8 mouse cellular contexts compared by ENCODE assay signal in genomic region chr7:44373889-44374652, GRCm38 (mm10). TPM values are rescaled to one million over a fixed set of nuclear protein-coding genes. Genes with fewer than 3 reads are reported as not detected.
DNase-seq lines count a peak whose midpoint lies in the region; ATAC-seq and TF ChIP-seq lines count a peak whose summit lies in the region.

No protein-coding gene starts in this region.

- TF ChIP-seq CTCF in MEL (IDR thresholded peaks at IDR 0.05 in 2 of 3, conservative IDR thresholded peaks at IDR 0.05 in 1 of 3; ENCODE audit: control insufficient read depth in 1 of 3, insufficient read depth in 1 of 3, low read depth in 2 of 3, low read length in 3 of 3, poor library complexity in 1 of 3, severe bottlenecking in 1 of 3): no peak
- no peak for TF ChIP-seq CTCF in cerebellum, adult 2 months (IDR thresholded peaks at IDR 0.05; ENCODE audit: borderline replicate concordance, insufficient read depth, low read depth, low read length)
- TF ChIP-seq CTCF in lung, postnatal 0 days (IDR thresholded peaks at IDR 0.05): no peak

- no peaks in the 10 kb centered on the region for H3K27me3 ChIP-seq in MEL (ENCODE audit: control insufficient read depth in 1 of 2, insufficient read depth in 2 of 2, low read length in 2 of 2)
- H3K27me3 ChIP-seq in cerebellum, adult 2 months (ENCODE audit: control insufficient read depth, insufficient read depth, low read length): no peaks in the 10 kb centered on the region
- no peaks in the 10 kb centered on the region for H3K27me3 ChIP-seq in hindbrain, embryonic 11.5 days (ENCODE audit: control insufficient read depth, insufficient read depth, low read length)
- no peaks in the 10 kb centered on the region for H3K27me3 ChIP-seq in lung, postnatal 0 days (replicated peaks; ENCODE audit: insufficient read depth, low read length)

- H3K4me2 ChIP-seq in hindbrain, embryonic 11.5 days (replicated peaks; ENCODE audit: low read depth, low read length): peak overlapping the region; percentile 72
- H3K4me2 ChIP-seq in lung, postnatal 0 days (replicated peaks; ENCODE audit: low read depth, low read length): peak overlapping the region; percentile 82

- no peak for TF ChIP-seq EP300 in MEL (IDR thresholded peaks at IDR 0.05; ENCODE audit: low read depth in 1 of 2, low read length in 2 of 2)
- TF ChIP-seq EP300 in lung, postnatal 0 days (IDR thresholded peaks at IDR 0.05): peak; percentile 20; the same call in 1 of the 2 replicates

- no peaks in the 10 kb centered on the region; the same call in 1 of the 2 replicates for H3K79me2 ChIP-seq in MEL (ENCODE audit: control insufficient read depth, insufficient read depth, low read length, poor library complexity)

- peak in 1 of 2 experiments; percentile 54; a peak in 2 of 4 replicates for TF ChIP-seq POLR2A in MEL (IDR thresholded peaks at IDR 0.05; ENCODE audit: control insufficient read depth in 1 of 2, insufficient read depth in 1 of 2, low read depth in 1 of 2, low read length in 2 of 2, poor library complexity in 1 of 2)
- peak; percentile 30; the same call in 1 of the 2 replicates for TF ChIP-seq POLR2A in cerebellum, adult 2 months (IDR thresholded peaks at IDR 0.05; ENCODE audit: borderline replicate concordance, insufficient read depth, low read length)

- TF ChIP-seq RAD21 in MEL (IDR thresholded peaks at IDR 0.05; ENCODE audit: low read depth, low read length): no peak

- under 1% methylated on average over 19 of the region's 19 CpGs for WGBS in cerebellum, adult 2 months
- 0% methylated on average over 19 of the region's 19 CpGs for WGBS in hindbrain, embryonic 11.5 days
- WGBS in lung, postnatal 0 days: 3% methylated on average over 18 of the region's 19 CpGs

- peak overlapping the region; percentile 80 for H3K9ac ChIP-seq in MEL (ENCODE audit: control insufficient read depth, low read depth, low read length, poor library complexity, severe bottlenecking)
- H3K9ac ChIP-seq in hindbrain, embryonic 11.5 days (ENCODE audit: low read depth, low read length): peak overlapping the region; percentile 63
- peak overlapping the region; percentile 51 for H3K9ac ChIP-seq in lung, postnatal 0 days (replicated peaks; ENCODE audit: low read depth)

- peak; percentile 89 for DNase-seq in MEL (ENCODE audit: low read depth, low spot score)
- peak; percentile 88 to 95 for DNase-seq in cerebellum, adult 2 months
- peak; percentile 87 for DNase-seq in hindbrain, embryonic 11.5 days (ENCODE audit: low spot score)
- peak; percentile 72 to 80 for DNase-seq in layer of hippocampus, postnatal 10 days (ENCODE audit: low spot score in 2 of 2)
- DNase-seq in lung, postnatal 0 days (ENCODE audit: low spot score): peak; percentile 97
- peak; percentile 68 for DNase-seq in ovary, postnatal 10 days (ENCODE audit: low spot score)
- peak; percentile 63 for DNase-seq in thymus, postnatal 14 days

- H3K36me3 ChIP-seq in MEL (ENCODE audit: control insufficient read depth in 1 of 2, insufficient read depth in 2 of 2, low read length in 2 of 2): no peaks in the 10 kb centered on the region; a peak in 1 of 4 replicates
- no peaks in the 10 kb centered on the region for H3K36me3 ChIP-seq in hindbrain, embryonic 11.5 days (ENCODE audit: control insufficient read depth, insufficient read depth, low read length)
- no peaks in the 10 kb centered on the region for H3K36me3 ChIP-seq in lung, postnatal 0 days (ENCODE audit: insufficient read depth, low read length)

- H3K9me3 ChIP-seq in MEL (replicated peaks; ENCODE audit: insufficient read depth, low read length): no peaks in the 10 kb centered on the region
- no peaks in the 10 kb centered on the region for H3K9me3 ChIP-seq in hindbrain, embryonic 11.5 days (ENCODE audit: control insufficient read depth, low read length)
- no peaks in the 10 kb centered on the region for H3K9me3 ChIP-seq in lung, postnatal 0 days (ENCODE audit: low read length)

- peak overlapping the region; percentile 59 for H3K27ac ChIP-seq in MEL (ENCODE audit: control insufficient read depth, low read depth, low read length)
- H3K27ac ChIP-seq in cerebellum, adult 2 months (ENCODE audit: insufficient read depth, low read length): peak overlapping the region; percentile 74
- H3K27ac ChIP-seq in hindbrain, embryonic 11.5 days (ENCODE audit: low read depth, low read length): peak overlapping the region; percentile 59
- no peak overlapping the region for H3K27ac ChIP-seq in lung, postnatal 0 days (ENCODE audit: low read length)

- ATAC-seq in frontal cortex, adult (ENCODE audit: low TSS enrichment): peak; percentile 92
- ATAC-seq in hindbrain, embryonic 11.5 days (ENCODE audit: low FRiP score): peak; percentile 91
- ATAC-seq in lung, postnatal 0 days: peak; percentile 97

- no peaks in the 10 kb centered on the region for H3K4me1 ChIP-seq in MEL (ENCODE audit: control insufficient read depth in 1 of 2, insufficient read depth in 2 of 2, low read length in 2 of 2)
- peaks cover 5% of the 10 kb centered on the region for H3K4me1 ChIP-seq in cerebellum, adult 2 months (ENCODE audit: control insufficient read depth, insufficient read depth, low read length)
- 0 out of 2 replicates have a peak, but pooled peaks cover 5% of the 10 kb centered on the region for H3K4me1 ChIP-seq in hindbrain, embryonic 11.5 days (replicated peaks; ENCODE audit: control insufficient read depth, insufficient read depth, low read length)
- H3K4me1 ChIP-seq in lung, postnatal 0 days (ENCODE audit: insufficient read depth, low read depth, low read length): peaks cover 2% of the 10 kb centered on the region; the same call in 1 of the 2 replicates

- H3K4me3 ChIP-seq in MEL (ENCODE audit: control insufficient read depth in 1 of 2, insufficient read depth in 1 of 2, low read depth in 2 of 2, low read length in 2 of 2): peak overlapping the region; percentile 81 to 92
- peak overlapping the region; percentile 82 for H3K4me3 ChIP-seq in cerebellum, adult 2 months (replicated peaks; ENCODE audit: insufficient read depth, low read depth, low read length)
- H3K4me3 ChIP-seq in hindbrain, embryonic 11.5 days (ENCODE audit: low read depth, low read length): peak overlapping the region; percentile 55
- peak overlapping the region; percentile 54 for H3K4me3 ChIP-seq in lung, postnatal 0 days (ENCODE audit: low read depth, low read length)

TF ChIP-seq in MEL, 35 proteins besides CTCF, POLR2A, EP300 and RAD21 (continues in another document):
- peak; percentile 93 for TF ChIP-seq KAT2A (conservative IDR thresholded peaks at IDR 0.05; ENCODE audit: low read depth, low read length)
- no peak for TF ChIP-seq ZNF384 (IDR thresholded peaks at IDR 0.05; ENCODE audit: low read depth, low read length)
- 0 out of 2 replicates have a peak, but pooled peaks have one; percentile 29 for TF ChIP-seq GATA1 (IDR thresholded peaks at IDR 0.05; ENCODE audit: low read depth, low read length)
- TF ChIP-seq TBP (IDR thresholded peaks at IDR 0.05; ENCODE audit: low read depth, low read length): peak; percentile 33; the same call in 1 of the 2 replicates
- TF ChIP-seq TCF12 (IDR thresholded peaks at IDR 0.05; ENCODE audit: low read depth, low read length): 0 out of 2 replicates have a peak, but pooled peaks have one; percentile 6
- TF ChIP-seq MAX (IDR thresholded peaks at IDR 0.05; ENCODE audit: low read length): peak; percentile 59; the same call in 1 of the 2 replicates
- 0 out of 2 replicates have a peak, but pooled peaks have one; percentile 5 for TF ChIP-seq ETS1 (IDR thresholded peaks at IDR 0.05; ENCODE audit: low read depth, low read length)
- TF ChIP-seq E2F4 (IDR thresholded peaks at IDR 0.05; ENCODE audit: borderline replicate concordance, low read depth, low read length): no peak
- TF ChIP-seq HCFC1 (IDR thresholded peaks at IDR 0.05; ENCODE audit: low read depth, low read length): peak; percentile 98
- TF ChIP-seq USF1 (IDR thresholded peaks at IDR 0.05; ENCODE audit: low read depth, low read length): 0 out of 2 replicates have a peak, but pooled peaks have one; percentile 3
- TF ChIP-seq UBTF (IDR thresholded peaks at IDR 0.05; ENCODE audit: borderline replicate concordance, insufficient read depth, low read depth, low read length): no peak
- TF ChIP-seq NRF1 (IDR thresholded peaks at IDR 0.05; ENCODE audit: insufficient read depth, low read depth, low read length, poor library complexity, severe bottlenecking): peak; percentile 34; the same call in 1 of the 2 replicates
- peak; percentile 75 for TF ChIP-seq SIN3A (IDR thresholded peaks at IDR 0.05; ENCODE audit: low read length)
- peak; percentile 74 for TF ChIP-seq MYC (IDR thresholded peaks at IDR 0.05; ENCODE audit: low read depth, low read length)
- TF ChIP-seq MXI1 (IDR thresholded peaks at IDR 0.05; ENCODE audit: low read depth, low read length): peak; percentile 55; the same call in 1 of the 2 replicates
- no peak for TF ChIP-seq POLR2AphosphoS5 (IDR thresholded peaks at IDR 0.05; ENCODE audit: borderline replicate concordance, low read depth, low read length)

RNA-seq across cellular contexts. Expression of gene Syt3, which starts 9.8 kb away (rescaled TPM):
- 0.08 and 0.20 TPM in 2 replicates for total RNA-seq in MEL (2012; rRNA removed)
- under 1 TPM in 1 of 2 experiments, not detected in 1; 0.56 TPM for polyA plus RNA-seq in MEL (2012; ENCODE audit: insufficient read depth in 1 of 2, insufficient read length in 2 of 2, low read depth in 1 of 2, low replicate concordance in 2 of 2, missing spikeins in 1 of 2)
- 125 and 130 TPM in 2 replicates for polyA plus RNA-seq in cerebellum, adult 2 months (2012; rRNA removed)
- polyA plus RNA-seq in hindbrain, embryonic 11.5 days (2014; fragmentation: Nextera tagmentation; extraction: Ambion mirVana): 2.4 and 3.5 TPM in 2 replicates
- 10 to 100 TPM; 84.0 to 90.2 TPM for total RNA-seq in layer of hippocampus, postnatal 10 days (2021)
- polyA plus RNA-seq in lung, postnatal 0 days (2015; fragmentation: Nextera tagmentation; extraction: Ambion mirVana): 0.85 and 1.4 TPM in 2 replicates

RNA-seq across cellular contexts. Expression of gene 1700008O03Rik, which starts 11.5 kb away (rescaled TPM):
- total RNA-seq in MEL (2012; rRNA removed): not detected in 2 replicates
- under 1 TPM in 1 of 2 experiments, not detected in 1; 0.95 TPM for polyA plus RNA-seq in MEL (2012; ENCODE audit: insufficient read depth in 1 of 2, insufficient read length in 2 of 2, low read depth in 1 of 2, low replicate concordance in 2 of 2, missing spikeins in 1 of 2)
- 3.1 and 3.8 TPM in 2 replicates for polyA plus RNA-seq in cerebellum, adult 2 months (2012; rRNA removed)
- polyA plus RNA-seq in hindbrain, embryonic 11.5 days (2014; fragmentation: Nextera tagmentation; extraction: Ambion mirVana): 1.3 and 1.4 TPM in 2 replicates
- total RNA-seq in layer of hippocampus, postnatal 10 days (2021): 1 to 10 TPM; 4.3 to 5.0 TPM
- polyA plus RNA-seq in lung, postnatal 0 days (2015; fragmentation: Nextera tagmentation; extraction: Ambion mirVana): 0.87 and 1.2 TPM in 2 replicates

RNA-seq across cellular contexts. Expression of gene Lrrc4b, which starts 54.7 kb away (rescaled TPM):
- total RNA-seq in MEL (2012; rRNA removed): 0.52 and 0.58 TPM in 2 replicates
- 1 to 10 TPM in 1 of 2 experiments, not detected in 1; 4.4 TPM for polyA plus RNA-seq in MEL (2012; ENCODE audit: insufficient read depth in 1 of 2, insufficient read length in 2 of 2, low read depth in 1 of 2, low replicate concordance in 2 of 2, missing spikeins in 1 of 2)
- polyA plus RNA-seq in cerebellum, adult 2 months (2012; rRNA removed): 190 and 214 TPM in 2 replicates
- polyA plus RNA-seq in hindbrain, embryonic 11.5 days (2014; fragmentation: Nextera tagmentation; extraction: Ambion mirVana): 9.1 and 11.4 TPM in 2 replicates
- total RNA-seq in layer of hippocampus, postnatal 10 days (2021): 100 to 1,000 TPM; 338 to 365 TPM
- 0.51 and 0.76 TPM in 2 replicates for polyA plus RNA-seq in lung, postnatal 0 days (2015; fragmentation: Nextera tagmentation; extraction: Ambion mirVana)

Comparison
In these comparisons a context has a peak if more than half of its experiments do, and no peak if none do; other contexts are left out.
1. RNA of gene Syt3, which starts 9.8 kb away (polyA plus RNA-seq): 125 to 130 TPM in cerebellum, adult 2 months; 2.4 to 3.5 TPM in hindbrain, embryonic 11.5 days, 0.85 to 1.4 TPM in lung, postnatal 0 days and 0.56 TPM in MEL; every median in the first group is over 10 times any median in the second.
2. Peak in every context shown above with its lines, with median percentiles within 50 percentile points of each other: DNase-seq, H3K4me3 ChIP-seq, H3K9ac ChIP-seq and ATAC-seq.